Mouse (Mus musculus) urinary bladder, adult 18-20 months (tissue): ENCODE results near the gene Sapcd1.

Experiments used
- DNase-seq, 2 experiments: peaks; one replicate each; pipeline ENCODE4 v3.0.0; 2022; ENCODE audit warnings: low spot score in 2 of 2, mixed read lengths in 2 of 2

Gene Sapcd1

GRCm38 (mm10) chr17:35027277-35028068 lies at the start of gene Sapcd1:
Gene Sapcd1 (minus strand): TSS chr17:35028016.
- DNase-seq = no peak

DNA sequence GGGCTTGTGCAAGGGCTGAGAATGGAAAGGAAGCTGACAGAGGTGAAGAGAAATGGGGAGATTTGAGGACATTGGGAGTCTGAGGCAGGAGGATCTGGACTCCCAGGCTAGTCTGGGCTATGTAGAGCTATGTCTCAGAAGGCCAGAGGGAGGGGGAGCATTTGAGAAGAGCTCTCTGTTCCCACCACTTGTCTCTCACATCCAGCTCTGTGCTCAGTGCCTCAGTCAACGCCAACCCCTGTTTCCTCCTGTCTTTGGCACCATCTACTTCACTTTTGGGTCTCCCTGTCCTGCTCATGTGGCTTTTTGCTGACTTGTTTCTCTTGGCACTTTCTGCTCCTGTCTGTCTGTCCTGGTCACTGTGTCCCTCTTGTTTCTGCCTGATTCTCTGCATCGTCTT lies 49.5 kb upstream of the Sapcd1 start:
- DNase-seq = no peak

- DNase-seq = no peak
Measured at GRCm38 (mm10) chr17:35076507-35077176, 48.8 kb upstream of the Sapcd1 start, which contains the start of gene Ly6g6e. Gene Ly6g6e (plus strand): TSS chr17:35076902.

DNA sequence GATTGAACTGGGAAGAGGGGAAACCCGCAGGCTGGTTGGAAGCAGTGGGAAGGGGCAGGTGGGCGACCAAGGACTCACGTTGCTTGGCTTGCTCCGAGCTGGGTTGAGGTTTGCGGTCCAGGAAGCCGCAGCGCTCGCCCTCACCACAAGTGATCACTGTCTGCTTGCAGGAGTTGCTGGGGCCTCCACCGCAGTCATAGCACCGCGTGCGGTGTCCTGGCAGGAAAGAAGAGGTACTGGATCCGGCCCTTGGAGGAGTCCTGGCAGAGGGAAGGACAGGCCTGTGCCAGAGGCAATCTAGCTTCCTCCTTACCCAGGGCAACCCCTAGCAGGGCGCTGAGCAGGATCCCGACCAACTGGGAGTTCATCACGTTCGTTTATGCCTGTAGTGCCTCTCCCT lies 46.3 kb upstream of the Sapcd1 start:
- no peak for DNase-seq

DNA sequence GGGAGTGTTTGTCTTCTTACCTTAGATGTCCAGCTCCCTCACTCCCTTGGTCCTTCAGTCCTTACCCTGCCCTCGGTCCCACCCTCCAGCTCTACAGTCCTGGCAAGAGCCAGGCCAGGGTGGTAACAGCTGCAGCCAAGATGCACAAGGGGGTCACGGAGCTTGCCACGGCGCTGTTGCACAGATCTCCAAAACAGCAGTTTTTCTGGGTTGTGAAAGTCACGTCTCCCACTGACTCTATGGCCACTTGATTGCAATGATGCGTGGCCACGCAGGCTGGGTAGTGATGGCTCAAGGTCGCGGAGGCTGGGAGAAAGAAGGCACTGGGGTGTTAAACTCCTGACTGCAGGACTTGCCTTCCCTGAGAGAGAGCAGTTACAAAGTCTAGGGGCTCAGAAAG lies 43.6 kb upstream of the Sapcd1 start:
- no peak for DNase-seq

- no peak for DNase-seq
Measured at GRCm38 (mm10) chr17:35070556-35071229, 42.9 kb upstream of the Sapcd1 start.

- DNase-seq = peak in 1 of 2 experiments; percentile 54
Measured at GRCm38 (mm10) chr17:35068213-35068914, 40.5 kb upstream of the Sapcd1 start.

GRCm38 (mm10) chr17:35066084-35066483 lies 38.3 kb upstream of the Sapcd1 start, which contains the start of gene Mpig6b:
Gene Mpig6b (minus strand): TSS chr17:35066184.
- no peak for DNase-seq

GRCm38 (mm10) chr17:35064951-35065947 lies 37.4 kb upstream of the Sapcd1 start, which contains the start of gene Ly6g6c:
Gene Ly6g6c (plus strand): TSS chr17:35065388.
- DNase-seq = peak; percentile 73 to 77

- DNase-seq = peak in 1 of 2 experiments; percentile 39
Measured at GRCm38 (mm10) chr17:35064378-35064877, 36.6 kb upstream of the Sapcd1 start.

DNA sequence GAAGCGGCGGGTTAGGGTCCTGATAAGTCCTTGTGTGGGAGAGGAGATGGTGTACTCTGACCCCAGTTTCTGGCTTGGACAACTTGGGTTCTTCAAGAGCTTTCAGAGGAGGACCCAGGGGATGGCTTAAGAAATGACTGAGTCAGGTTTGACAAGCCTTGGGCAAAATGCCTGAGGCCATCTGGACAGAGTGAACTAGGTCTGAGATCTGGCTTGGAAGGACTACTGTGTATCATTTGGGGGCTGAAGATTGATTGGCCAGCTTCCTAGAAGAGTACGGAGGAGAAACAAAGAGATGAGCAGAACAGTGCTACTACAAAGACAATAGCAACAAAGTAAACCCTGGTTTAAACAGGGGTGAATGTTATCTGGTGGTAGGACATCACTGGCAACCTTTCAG lies 35.6 kb upstream of the Sapcd1 start:
- DNase-seq = no peak

DNA sequence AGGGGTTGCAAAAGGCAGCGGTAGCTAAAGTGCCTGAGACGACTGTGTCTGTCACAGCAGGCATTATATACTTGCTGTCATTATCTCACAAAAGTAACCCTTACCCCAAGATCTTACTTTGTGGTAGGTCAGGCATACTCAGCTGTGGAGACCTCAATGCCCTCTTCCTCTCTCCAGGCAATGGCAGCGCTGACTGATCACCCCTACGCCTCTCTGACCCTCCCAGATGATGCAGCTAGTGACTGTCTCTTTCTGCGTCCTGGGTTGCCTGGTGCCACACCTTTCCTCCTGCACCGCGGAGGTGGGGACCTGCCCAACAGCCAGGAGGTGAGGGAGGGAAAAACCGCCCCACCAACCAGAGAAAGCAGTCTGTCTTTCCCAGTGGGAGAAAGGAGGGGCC lies 33.5 kb upstream of the Sapcd1 start:
- no peak for DNase-seq

GRCm38 (mm10) chr17:35060737-35061297 lies 33.0 kb upstream of the Sapcd1 start:
- no peak for DNase-seq

GRCm38 (mm10) chr17:35060071-35060470 lies 32.3 kb upstream of the Sapcd1 start:
- no peak for DNase-seq

GRCm38 (mm10) chr17:35058911-35059892 lies 31.4 kb upstream of the Sapcd1 start, which contains the start of gene Ddah2:
Gene Ddah2 (plus strand): TSS chr17:35059035.
- DNase-seq = peak; percentile 78 to 80

GRCm38 (mm10) chr17:35058316-35058715 lies 30.5 kb upstream of the Sapcd1 start:
- no peak for DNase-seq

GRCm38 (mm10) chr17:35057090-35057489 lies 29.3 kb upstream of the Sapcd1 start:
- DNase-seq = no peak

GRCm38 (mm10) chr17:35055691-35056495 lies 28.1 kb upstream of the Sapcd1 start:
- no peak for DNase-seq
